ENCODE assay signal across 8 mouse cellular contexts in genomic region chr5:4191671-4192480, GRCm38 (mm10). TPM values are rescaled to one million over a fixed set of nuclear protein-coding genes. Genes with fewer than 3 reads are reported as not detected.
DNase-seq lines count a peak whose midpoint lies in the region; ATAC-seq and TF ChIP-seq lines count a peak whose summit lies in the region.
"Not testable (repeated sequence)": the region's sequence is repeated elsewhere in the genome, so short reads cannot be mapped to it uniquely, and the experiment has no call there.

Mterf1b (plus strand) TSS chr5:4192367.

- not testable (repeated sequence) for H3K36me3 ChIP-seq in CH12.LX (replicated peaks in 1 of 2; ENCODE audit: control insufficient read depth in 1 of 2, insufficient read depth in 1 of 2, low read length in 1 of 2); heart, embryonic 13.5 days; intestine, postnatal 0 days (ENCODE audit: control insufficient read depth, insufficient read depth); liver, embryonic 13.5 days; midbrain, embryonic 14.5 days (ENCODE audit: control insufficient read depth, insufficient read depth, low read length); splenic B cell, adult 2 months (ENCODE audit: control insufficient read depth, insufficient read depth, low read length, poor library complexity, severe bottlenecking)

- H3K4me3 ChIP-seq in CH12.LX (replicated peaks in 1 of 3; ENCODE audit: low read depth in 2 of 3, low read length in 2 of 3, poor library complexity in 1 of 3): peak within 1 kb of the TSS; percentile 61 to 95 (median 70)
- H3K4me3 ChIP-seq in heart, embryonic 13.5 days: peak within 1 kb of the TSS; percentile 58
- peak within 1 kb of the TSS; percentile 49 for H3K4me3 ChIP-seq in intestine, postnatal 0 days (ENCODE audit: low read depth, low read length)
- peak within 1 kb of the TSS; percentile 68 for H3K4me3 ChIP-seq in liver, embryonic 13.5 days (replicated peaks)
- H3K4me3 ChIP-seq in midbrain, embryonic 14.5 days (replicated peaks; ENCODE audit: low read depth, low read length): peak within 1 kb of the TSS; percentile 40

- not testable (repeated sequence) for DNase-seq in CH12.LX (ENCODE audit: extremely low read depth)
- DNase-seq in cerebellum, adult 11-12 months: peak; percentile 28
- DNase-seq in liver, embryonic 13.5 days: peak; percentile 8
- peak; percentile 37 for DNase-seq in midbrain, embryonic 14.5 days
- DNase-seq in splenic B cell, adult 2 months (ENCODE audit: low read depth, low spot score): peak; percentile 37

- TF ChIP-seq RAD21 in CH12.LX (IDR thresholded peaks at IDR 0.05; ENCODE audit: low read depth, low read length): peak; percentile 28

- 63% methylated on average over 11 of the region's 37 CpGs for WGBS in heart, embryonic 13.5 days
- 75% methylated on average over 9 of the region's 37 CpGs for WGBS in intestine, postnatal 0 days
- WGBS in liver, embryonic 13.5 days (ENCODE audit: insufficient replicate concordance): 53% methylated on average over 12 of the region's 37 CpGs
- 63% methylated on average over 11 of the region's 37 CpGs for WGBS in midbrain, embryonic 14.5 days

- peak; percentile 100 for ATAC-seq in erythroblast, adult 5-6 weeks (replicated peaks; ENCODE audit: low FRiP score, poor library complexity, severe bottlenecking)
- peak; percentile 97 for ATAC-seq in heart, embryonic 13.5 days (ENCODE audit: extremely low read depth, insufficient number of reproducible peaks, low FRiP score, low TSS enrichment)
- ATAC-seq in intestine, postnatal 0 days: peak; percentile 100
- peak; percentile 100 for ATAC-seq in liver, embryonic 13.5 days (ENCODE audit: low read depth)
- ATAC-seq in midbrain, embryonic 14.5 days (ENCODE audit: low FRiP score, low TSS enrichment): peak; percentile 98

- H3K9ac ChIP-seq in CH12.LX (ENCODE audit: insufficient read depth, low read depth): peak within 1 kb of the TSS; percentile 96
- peak within 1 kb of the TSS; percentile 81 for H3K9ac ChIP-seq in heart, embryonic 13.5 days
- H3K9ac ChIP-seq in intestine, postnatal 0 days (ENCODE audit: low read depth, low read length): peak within 1 kb of the TSS; percentile 34; the same call in 1 of the 2 replicates
- peak within 1 kb of the TSS; percentile 73 for H3K9ac ChIP-seq in liver, embryonic 13.5 days
- H3K9ac ChIP-seq in midbrain, embryonic 14.5 days (replicated peaks; ENCODE audit: low read length): peak within 1 kb of the TSS; percentile 42; the same call in 1 of the 2 replicates

- H3K79me2 ChIP-seq in CH12.LX (replicated peaks; ENCODE audit: control insufficient read depth, extremely low read depth, insufficient read depth, poor library complexity, severe bottlenecking): not testable (repeated sequence)

- peak within 1 kb of the TSS; percentile 98 for H3K4me2 ChIP-seq in CH12.LX (ENCODE audit: insufficient read depth, low read depth, poor library complexity, severe bottlenecking)
- H3K4me2 ChIP-seq in heart, embryonic 13.5 days: peak within 1 kb of the TSS; percentile 88
- peak within 1 kb of the TSS; percentile 76 for H3K4me2 ChIP-seq in intestine, postnatal 0 days (replicated peaks; ENCODE audit: low read depth)
- peak within 1 kb of the TSS; percentile 74 for H3K4me2 ChIP-seq in liver, embryonic 13.5 days
- peak within 1 kb of the TSS; percentile 74 for H3K4me2 ChIP-seq in midbrain, embryonic 14.5 days (ENCODE audit: low read length)

- in situ Hi-C loops in CH12.LX (cut with MboI; ENCODE audit: low pct_ligation_motif_present, low pct_unique_long_range_greater_than_20kb, low sequenced_read_pairs): loop anchor here (25.0 kb wide), 2 partner anchors 305 to 555 kb away; partner anchors contain the start of gene Mterf1a

- TF ChIP-seq CTCF in CH12.LX (conservative IDR thresholded peaks at IDR 0.05 in 1 of 2, IDR thresholded peaks at IDR 0.05 in 1 of 2; ENCODE audit: low read depth in 2 of 2, low read length in 2 of 2): peak in 1 of 2 experiments; percentile 30; a peak in 2 of 4 replicates
- peak; percentile 50; the same call in 1 of the 2 replicates for TF ChIP-seq CTCF in intestine, postnatal 0 days (IDR thresholded peaks at IDR 0.05; ENCODE audit: low read depth)

- dilution Hi-C loops in CH12.LX (cut with MboI; ENCODE audit: extremely low pct_ligation_motif_present, extremely low pct_unique_long_range_greater_than_20kb, low sequenced_read_pairs): not testable (repeated sequence)

- 0 out of 2 replicates have a peak, but pooled peaks have one; percentile 26 for TF ChIP-seq POLR2A in CH12.LX (IDR thresholded peaks at IDR 0.05; ENCODE audit: low read depth, low read length)

- H3K4me1 ChIP-seq in CH12.LX (ENCODE audit: control insufficient read depth in 1 of 2, insufficient read depth in 2 of 2): peaks cover 6 to 22% of the 10 kb centered on the region in 2 experiments; a peak in 2 of 4 replicates
- peaks cover 13% of the 10 kb centered on the region for H3K4me1 ChIP-seq in heart, embryonic 13.5 days
- not testable (repeated sequence) for H3K4me1 ChIP-seq in intestine, postnatal 0 days (replicated peaks; ENCODE audit: control insufficient read depth, insufficient read depth, low read length); liver, embryonic 13.5 days (replicated peaks); midbrain, embryonic 14.5 days (ENCODE audit: control insufficient read depth, insufficient read depth, low read length)

- TF ChIP-seq EP300 in CH12.LX (IDR thresholded peaks at IDR 0.05; ENCODE audit: low read length): not testable (repeated sequence)

- H3K27me3 ChIP-seq in CH12.LX (replicated peaks); heart, embryonic 13.5 days (replicated peaks); intestine, postnatal 0 days (replicated peaks; ENCODE audit: control insufficient read depth, insufficient read depth, low read length); liver, embryonic 13.5 days; midbrain, embryonic 14.5 days (ENCODE audit: control insufficient read depth, insufficient read depth, low read length); splenic B cell, adult 2 months (ENCODE audit: control insufficient read depth, insufficient read depth, low read length, poor library complexity, severe bottlenecking): not testable (repeated sequence)

- not testable (repeated sequence) for H3K9me3 ChIP-seq in CH12.LX (replicated peaks; ENCODE audit: low read length); heart, embryonic 13.5 days; intestine, postnatal 0 days (ENCODE audit: control insufficient read depth); liver, embryonic 13.5 days (replicated peaks); midbrain, embryonic 14.5 days (ENCODE audit: control insufficient read depth, low read length)

- not testable (repeated sequence) for H3K27ac ChIP-seq in CH12.LX (ENCODE audit: insufficient read depth, low read depth); heart, embryonic 13.5 days (replicated peaks); intestine, postnatal 0 days (ENCODE audit: low read depth, low read length); liver, embryonic 13.5 days; midbrain, embryonic 14.5 days (replicated peaks; ENCODE audit: low read depth, low read length)

TF ChIP-seq in CH12.LX, 34 proteins besides CTCF, POLR2A, EP300 and RAD21:
- TF ChIP-seq SMC3 (IDR thresholded peaks at IDR 0.05; ENCODE audit: low read depth, low read length) (peak; percentile 25), BHLHE40 (IDR thresholded peaks at IDR 0.05; ENCODE audit: low read depth, low read length) (peak; percentile 59)

RNA-seq across cellular contexts. Expression of gene Mterf1b, which starts in this region (rescaled TPM):
- total RNA-seq in CH12.LX (2012; rRNA removed): 4.2 and 4.5 TPM in 2 replicates
- total RNA-seq in CH12.LX (2014; rRNA removed): 8.8 and 10.7 TPM in 2 replicates
- 3.7 and 3.8 TPM in 2 replicates for polyA plus RNA-seq in CH12.LX (2012; ENCODE audit: insufficient read length, low read depth)
- 8.8 TPM in 1 of 2 replicates, not detected in the other for total RNA-seq in erythroblast, adult 5-6 weeks (2015; ENCODE audit: low replicate concordance)
- 3.5 TPM in 2 replicates for total RNA-seq in erythroblast, adult 5-6 weeks (2017; ENCODE audit: low replicate concordance)
- polyA plus RNA-seq in heart, embryonic 13.5 days (2015; fragmentation: Nextera tagmentation; extraction: Ambion mirVana): 2.1 and 2.5 TPM in 2 replicates
- polyA plus RNA-seq in intestine, postnatal 0 days (2015; fragmentation: Nextera tagmentation; extraction: Ambion mirVana): 1.3 and 1.5 TPM in 2 replicates
- polyA plus RNA-seq in liver, embryonic 13.5 days (2015; fragmentation: Nextera tagmentation; extraction: Ambion mirVana): 2.5 and 2.6 TPM in 2 replicates
- polyA plus RNA-seq in midbrain, embryonic 14.5 days (2014; fragmentation: Nextera tagmentation; extraction: Ambion mirVana): 2.7 and 3.8 TPM in 2 replicates

Comparison
In these comparisons a context has a peak if more than half of its experiments do, and no peak if none do; other contexts are left out.
1. H3K9ac ChIP-seq: peak in every context shown above with its lines; median percentile 96 in CH12.LX; 81 in heart, embryonic 13.5 days; 73 in liver, embryonic 13.5 days; 42 in midbrain, embryonic 14.5 days; 34 in intestine, postnatal 0 days.